Mouse (Mus musculus) midbrain, embryonic 11.5 days (tissue): Measurements from ENCODE around the gene Dhrs1. TPM values are rescaled to one million over a fixed set of nuclear protein-coding genes. Genes with fewer than 3 reads are reported as not detected.

Source experiments
- ATAC-seq: fragments of 200-750 bp; cut with Nextera tagmentation; 2 replicates; pipeline ENCODE4 v1.8.0; 2017; ENCODE audit warnings: moderate TSS enrichment, moderate library complexity; ENCODE audit not compliant: low FRiP score
- DNase-seq: peaks from one replicate; pipeline ENCODE4 v3.0.0; 2015; ENCODE audit warnings: low spot score; ENCODE audit errors: missing footprints
- H3K27ac ChIP-seq: fragments of 300-500 bp; sonication (generic); 2 replicates; pipeline ENCODE4 v1.5.1; 2014; ENCODE audit warnings: low read depth, low read length
- H3K27me3 ChIP-seq: fragments of 300-500 bp; sonication (generic); 2 replicates; pipeline ENCODE4 v1.6.1; 2014; ENCODE audit warnings: mild to moderate bottlenecking, low read length, moderate library complexity, mixed read lengths; ENCODE audit not compliant: control insufficient read depth, insufficient read depth
- H3K36me3 ChIP-seq: fragments of 300-500 bp; sonication (generic); 2 replicates; pipeline ENCODE4 v1.6.1; 2014; ENCODE audit warnings: mild to moderate bottlenecking, low read length, moderate library complexity, mixed read lengths; ENCODE audit not compliant: control insufficient read depth, insufficient read depth
- H3K4me1 ChIP-seq: fragments of 300-500 bp; sonication (generic); 2 replicates; pipeline ENCODE4 v1.6.1; 2014; ENCODE audit warnings: low read length; ENCODE audit not compliant: control insufficient read depth, insufficient read depth
- H3K4me2 ChIP-seq: fragments of 300-500 bp; sonication (generic); 2 replicates; pipeline ENCODE4 v1.6.1; 2014; ENCODE audit warnings: mild to moderate bottlenecking, moderate library complexity
- H3K4me3 ChIP-seq: fragments of 300-500 bp; sonication (generic); 2 replicates; pipeline ENCODE4 v1.5.1; 2014; ENCODE audit warnings: low read depth, low read length
- H3K9ac ChIP-seq: fragments of 300-500 bp; sonication (generic); 2 replicates; pipeline ENCODE4 v1.6.1; 2014; ENCODE audit warnings: low read length
- H3K9me3 ChIP-seq: fragments of 300-500 bp; sonication (generic); 2 replicates; pipeline ENCODE4 v1.6.1; 2016; ENCODE audit warnings: low read length; ENCODE audit not compliant: control insufficient read depth
- WGBS: fragments of 180-500 bp; shearing (Covaris S2); extraction: QIAGEN DNeasy Blood & Tissue Kit; methylation state at CpG from one replicate; pipeline ENCODE4 v1.1.7; 2014; 5-methylcytosine and 5-hydroxymethylcytosine counted together
- polyA plus RNA-seq: library from polyadenylated mRNA; unstranded; fragments of >200 nt; fragmentation: Nextera tagmentation; extraction: Ambion mirVana; gene quantifications from 2 replicates; pipeline ENCODE4 v1.2.1, GENCODE M21; 2014

Dhrs1 gene
- polyA plus RNA-seq, 1 experiment from 2014 or later, result 69.5 TPM

DNA sequence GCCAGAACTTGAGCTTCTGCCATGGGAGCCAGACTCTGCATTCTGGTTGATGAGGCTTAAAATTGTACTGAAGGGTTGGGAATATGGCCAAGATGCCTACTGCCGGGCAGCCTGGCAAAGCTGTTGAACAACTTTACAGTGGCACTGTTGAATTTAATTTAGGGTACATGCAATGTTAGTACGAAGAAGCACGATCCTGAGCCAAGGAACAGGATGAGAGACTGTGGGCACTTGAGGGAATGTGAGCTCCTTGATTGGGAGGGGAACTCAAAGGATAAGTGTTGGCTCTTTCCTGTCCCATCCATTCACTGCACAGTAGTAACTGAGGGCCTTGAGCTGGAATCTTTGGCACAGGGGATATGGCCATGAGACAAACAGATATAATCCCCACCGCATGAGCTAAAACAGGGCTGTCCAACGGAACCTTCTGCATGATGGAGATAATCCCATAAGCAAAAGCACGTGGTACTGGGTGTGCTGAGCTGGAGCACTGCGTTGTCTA is 14.9 kb downstream of the Dhrs1 start:
- Histone ChIP-seq H3K4me2 (no peak overlapping the region), H3K27me3 (no peaks in the 10 kb centered on the region), H3K4me3 (no peak overlapping the region), H3K9me3 (no peaks in the 10 kb centered on the region), H3K36me3 (no peaks in the 10 kb centered on the region), H3K9ac (no peak overlapping the region), H3K27ac (no peak overlapping the region), H3K4me1 (no peaks in the 10 kb centered on the region)
- WGBS, result 90% methylated on average over 7 of the region's 7 CpGs
- DNase-seq (no peak), ATAC-seq (no peak)

DNA sequence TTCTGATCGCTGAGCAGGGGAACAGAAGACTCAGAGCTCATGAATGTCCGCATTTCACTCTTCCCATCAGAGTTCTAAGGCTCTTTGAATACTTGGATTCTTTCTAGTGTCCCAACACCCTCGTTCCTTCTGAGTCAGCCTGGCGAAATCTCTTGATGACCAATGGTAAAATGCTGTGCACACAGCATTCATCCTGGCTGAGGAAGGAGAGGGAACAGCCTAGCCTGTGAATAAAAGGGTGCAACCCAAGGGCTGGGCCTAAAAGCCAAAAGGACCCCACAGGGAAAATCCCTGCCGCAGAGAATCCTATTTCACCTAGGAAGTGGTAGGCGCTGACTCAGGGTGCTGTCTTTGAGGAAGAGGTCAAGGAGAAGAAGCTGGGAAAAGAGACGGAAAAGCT is 15.4 kb downstream of the Dhrs1 start:
- no peak overlapping the region for H3K9ac ChIP-seq
- DNase-seq (no peak), ATAC-seq (no peak)
- WGBS, result 77% methylated on average over 7 of the region's 7 CpGs
- no peak overlapping the region for H3K4me3 ChIP-seq
- H3K27me3 ChIP-seq, result no peaks in the 10 kb centered on the region
- H3K36me3 ChIP-seq, result no peaks in the 10 kb centered on the region
- H3K9me3 ChIP-seq, result no peaks in the 10 kb centered on the region
- H3K4me1 ChIP-seq, result no peaks in the 10 kb centered on the region
- no peak overlapping the region for H3K4me2 ChIP-seq
- H3K27ac ChIP-seq, result no peak overlapping the region

DNA sequence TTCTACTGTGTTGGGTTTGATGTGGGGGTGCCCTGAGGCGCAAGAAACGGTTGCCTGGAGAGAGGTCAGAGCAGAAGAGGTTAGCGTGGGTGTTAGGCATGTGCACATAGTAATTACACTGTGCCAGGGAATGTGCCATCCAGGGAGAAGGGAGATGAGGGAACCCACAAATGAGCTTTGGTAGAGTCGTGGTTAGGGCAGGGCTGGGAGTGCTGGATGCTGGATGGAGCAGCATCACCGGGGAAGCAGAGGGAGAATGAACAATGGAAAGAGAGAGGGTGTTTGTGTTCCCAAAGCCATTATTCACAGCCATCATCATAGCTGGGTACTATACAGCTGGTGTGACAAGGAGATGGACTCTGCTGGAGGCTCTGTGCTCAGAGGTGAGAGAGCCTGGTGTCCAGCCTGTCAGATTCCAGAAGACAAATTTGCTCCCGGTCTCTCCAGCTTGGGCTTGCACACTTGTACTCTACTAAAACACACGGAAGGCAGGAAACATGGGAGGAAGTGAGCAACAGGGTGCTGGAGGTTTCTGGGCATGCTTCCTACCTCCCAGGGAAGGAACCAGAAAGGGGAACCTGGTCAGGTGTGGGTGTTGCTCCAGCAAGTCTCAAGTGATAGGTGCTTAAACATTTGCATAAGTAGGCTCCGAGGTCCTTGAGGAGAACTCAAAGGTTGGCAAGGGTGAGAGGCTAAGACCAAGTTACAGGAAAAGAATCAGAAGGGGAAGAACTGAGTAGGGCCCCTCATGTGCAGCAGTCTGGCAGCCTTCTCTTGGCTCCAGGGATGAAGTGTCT is 17.4 kb downstream of the Dhrs1 start:
- H3K27ac ChIP-seq, result no peak overlapping the region
- 80% methylated on average over 8 of the region's 8 CpGs for WGBS

DNA sequence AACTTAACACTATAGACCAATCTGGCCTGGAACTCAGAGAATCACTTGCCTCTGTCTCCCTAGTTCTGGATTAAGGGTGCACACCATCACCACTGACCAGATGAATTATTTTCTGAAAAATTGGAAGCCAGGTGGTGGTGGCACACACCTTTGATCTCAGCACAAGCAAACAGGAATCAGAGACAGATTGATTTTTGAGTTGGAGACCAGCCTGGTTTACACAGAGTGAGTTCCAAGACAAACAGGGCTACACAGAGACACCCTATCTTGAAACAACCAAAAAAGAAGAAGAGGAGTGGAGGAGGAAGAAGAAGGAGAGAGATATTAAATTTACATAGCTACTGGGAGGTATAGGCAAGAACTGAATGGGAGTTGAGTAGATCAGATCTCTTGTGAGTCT is 19.2 kb downstream of the Dhrs1 start:
- Histone ChIP-seq H3K4me1 (0 out of 2 replicates have a peak, but pooled peaks cover 2% of the 10 kb centered on the region), H3K4me3 (no peak overlapping the region), H3K9ac (no peak overlapping the region), H3K9me3 (no peaks in the 10 kb centered on the region), H3K27me3 (no peaks in the 10 kb centered on the region), H3K4me2 (no peak overlapping the region), H3K36me3 (no peaks in the 10 kb centered on the region), H3K27ac (no peak overlapping the region)
- DNase-seq, result no peak
- ATAC-seq, result no peak

More for the DNA sequence above, 17.4 kb downstream of the Dhrs1 start:
- Histone ChIP-seq H3K9ac (no peak overlapping the region), H3K4me3 (no peak overlapping the region), H3K4me1 (no peaks in the 10 kb centered on the region), H3K9me3 (no peaks in the 10 kb centered on the region), H3K4me2 (no peak overlapping the region), H3K36me3 (no peaks in the 10 kb centered on the region), H3K27me3 (no peaks in the 10 kb centered on the region)
- no peak for DNase-seq
- ATAC-seq, result no peak

DNA sequence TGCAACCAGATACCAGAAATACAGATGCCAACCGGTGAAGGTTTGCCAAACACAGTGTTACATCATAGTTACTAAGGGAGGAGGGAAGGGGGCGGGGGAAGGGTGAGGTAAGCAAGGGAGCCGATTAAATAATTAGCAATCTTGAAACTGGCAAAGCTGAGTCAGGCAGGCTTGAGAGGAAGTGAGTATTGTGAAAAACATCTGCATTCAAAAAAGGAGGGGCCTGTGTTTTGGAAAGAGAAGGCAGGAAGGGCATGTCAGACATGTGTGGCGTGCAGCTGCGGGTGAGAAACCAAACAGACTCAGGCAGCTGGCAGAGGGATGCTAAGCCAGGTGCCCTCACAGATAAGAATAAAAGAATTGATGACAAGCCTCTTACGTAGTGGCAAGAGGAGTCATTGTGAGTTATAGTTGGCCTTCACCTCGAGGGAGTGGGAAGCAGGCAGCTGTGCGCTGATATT is 21.0 kb downstream of the Dhrs1 start:
- Histone ChIP-seq H3K27ac (no peak overlapping the region), H3K27me3 (no peaks in the 10 kb centered on the region), H3K4me3 (no peak overlapping the region), H3K9ac (no peak overlapping the region), H3K4me2 (no peak overlapping the region), H3K4me1 (0 out of 2 replicates have a peak, but pooled peaks cover 3% of the 10 kb centered on the region), H3K9me3 (no peaks in the 10 kb centered on the region), H3K36me3 (no peaks in the 10 kb centered on the region)
- WGBS, result 74% methylated on average over 8 of the region's 8 CpGs
- DNase-seq, result no peak
- ATAC-seq, result no peak

DNA sequence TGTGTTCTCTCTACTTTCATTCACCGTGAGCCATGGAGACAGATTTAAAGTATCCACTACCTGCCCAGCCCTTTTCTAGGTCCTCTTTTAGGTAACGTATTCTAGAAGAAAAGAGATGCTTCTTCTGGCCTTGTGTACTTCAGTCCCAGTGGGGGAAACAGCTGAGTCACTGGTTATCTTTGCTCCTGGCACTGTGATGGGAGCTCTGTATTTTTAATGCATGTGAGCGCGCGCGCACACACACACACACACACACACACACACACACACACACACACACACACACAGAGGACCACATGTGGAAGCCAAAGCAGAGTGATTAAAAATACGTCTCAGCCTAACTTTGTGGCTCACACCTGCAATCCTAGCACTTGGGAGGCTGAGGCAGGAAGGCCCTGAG is 22.1 kb downstream of the Dhrs1 start:
- Histone ChIP-seq H3K9me3 (no peaks in the 10 kb centered on the region), H3K9ac (no peak overlapping the region), H3K4me1 (0 out of 2 replicates have a peak, but pooled peaks cover 3% of the 10 kb centered on the region), H3K27ac (no peak overlapping the region), H3K36me3 (no peaks in the 10 kb centered on the region), H3K4me2 (no peak overlapping the region), H3K27me3 (no peaks in the 10 kb centered on the region), H3K4me3 (no peak overlapping the region)
- WGBS, result 94% methylated on average over 7 of the region's 7 CpGs
- no peak for DNase-seq
- no peak for ATAC-seq

DNA sequence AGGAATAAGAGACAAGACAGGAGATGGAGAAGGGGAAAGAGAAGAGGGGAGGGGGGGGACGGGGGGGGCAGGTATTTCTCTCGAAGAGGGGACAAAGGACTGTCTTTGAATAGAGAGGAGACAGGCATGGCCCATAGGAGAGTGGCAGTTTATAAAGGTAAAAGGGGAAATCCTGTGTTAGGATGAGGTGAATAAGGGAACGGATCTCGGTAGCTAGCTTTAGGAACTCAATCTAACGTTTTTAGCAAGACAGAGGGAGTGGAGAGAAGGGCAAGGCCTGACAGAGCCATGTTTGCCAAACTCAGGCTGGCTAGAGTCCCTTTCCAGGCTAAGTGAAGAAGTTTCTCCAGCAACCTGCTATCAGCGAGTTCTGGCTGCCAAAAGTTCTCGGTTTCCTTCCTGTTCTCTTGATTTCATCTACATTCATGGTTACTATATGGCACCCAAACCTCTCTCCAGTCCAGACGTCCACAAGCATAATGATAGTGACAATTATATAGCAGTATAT is 23.0 kb downstream of the Dhrs1 start:
- Histone ChIP-seq H3K4me2 (peak overlapping the region; percentile 52; the same call in 1 of the 2 replicates), H3K27me3 (no peaks in the 10 kb centered on the region), H3K36me3 (no peaks in the 10 kb centered on the region), H3K4me3 (peak overlapping the region; percentile 57; the same call in 1 of the 2 replicates), H3K9me3 (no peaks in the 10 kb centered on the region), H3K27ac (no peak overlapping the region; the same call in 1 of the 2 replicates), H3K4me1 (0 out of 2 replicates have a peak, but pooled peaks cover 3% of the 10 kb centered on the region), H3K9ac (peak overlapping the region; percentile 66)
- ATAC-seq (peak; percentile 45), DNase-seq (peak; percentile 93)
- 42% methylated on average over 8 of the region's 8 CpGs for WGBS

DNA sequence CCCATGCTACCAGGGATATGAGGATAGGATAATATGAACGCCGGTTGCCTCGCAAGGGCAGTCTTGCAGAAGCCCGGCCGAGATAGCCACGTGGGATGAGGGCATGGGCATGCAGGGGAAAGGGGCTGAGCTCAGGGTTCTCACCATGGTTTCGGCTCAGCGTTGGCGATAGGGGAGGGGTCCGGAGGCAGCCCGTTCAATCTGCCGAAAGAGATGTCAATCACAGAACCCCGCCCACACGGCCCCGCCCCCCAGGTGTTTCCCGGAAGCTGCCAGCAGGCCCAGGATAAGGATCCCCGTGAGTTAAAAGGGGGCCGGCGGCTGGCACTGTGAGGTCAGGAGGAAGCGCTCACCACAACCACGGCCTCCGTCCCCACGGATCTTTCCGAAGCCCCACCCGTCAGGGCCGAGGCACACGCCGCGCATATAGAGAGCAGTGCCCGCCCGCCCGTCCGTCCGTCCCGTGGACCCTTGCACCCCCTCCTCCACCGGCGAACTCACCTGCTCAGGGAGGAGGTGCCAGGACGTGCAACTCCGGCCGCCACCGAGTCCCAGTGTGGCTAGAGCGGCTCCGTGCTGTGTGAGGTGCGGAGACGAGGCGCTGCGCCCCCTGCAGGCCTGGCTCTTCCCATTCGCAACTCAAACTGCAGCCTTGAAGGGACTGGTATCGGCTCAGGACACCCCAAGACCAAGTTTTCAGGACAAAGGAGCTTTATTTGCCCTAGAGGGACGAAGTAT is 23.6 kb downstream of the Dhrs1 start, which contains the start of gene Rabggta:
Gene Rabggta, minus strand, starts transcription at position 564 of the 738 bp plus-strand sequence.
- peak; percentile 94 for ATAC-seq
- H3K27me3 ChIP-seq, result no peaks in the 10 kb centered on the region
- H3K9me3 ChIP-seq, result no peaks in the 10 kb centered on the region
- peak within 1 kb of the TSS; percentile 52 for H3K4me2 ChIP-seq
- peak within 1 kb of the TSS; percentile 5; the same call in 1 of the 2 replicates for H3K27ac ChIP-seq
- H3K9ac ChIP-seq, result peak within 1 kb of the TSS; percentile 66
- peak within 1 kb of the TSS; percentile 57 for H3K4me3 ChIP-seq
- H3K4me1 ChIP-seq, result 0 out of 2 replicates have a peak, but pooled peaks cover 3% of the 10 kb centered on the region
- under 1% methylated on average over 50 of the region's 50 CpGs for WGBS
- no peaks in the 10 kb centered on the region for H3K36me3 ChIP-seq
- peak; percentile 98 for DNase-seq
